Mouse (Mus musculus) heart, adult 9 months (tissue): ENCODE measurements at regions not wholly inside any gene's neighbourhood (a gene's known extent, or its start where the extent isn't known, plus 50 kb on each side); places are given as distances from the start of the nearest gene placed in this dataset.

ENCODE experiments used
- DNase-seq, 2 experiments: peaks; one replicate each; pipeline ENCODE4 v3.0.0; 2022; ENCODE audit warnings: low spot score in 2 of 2

DNA sequence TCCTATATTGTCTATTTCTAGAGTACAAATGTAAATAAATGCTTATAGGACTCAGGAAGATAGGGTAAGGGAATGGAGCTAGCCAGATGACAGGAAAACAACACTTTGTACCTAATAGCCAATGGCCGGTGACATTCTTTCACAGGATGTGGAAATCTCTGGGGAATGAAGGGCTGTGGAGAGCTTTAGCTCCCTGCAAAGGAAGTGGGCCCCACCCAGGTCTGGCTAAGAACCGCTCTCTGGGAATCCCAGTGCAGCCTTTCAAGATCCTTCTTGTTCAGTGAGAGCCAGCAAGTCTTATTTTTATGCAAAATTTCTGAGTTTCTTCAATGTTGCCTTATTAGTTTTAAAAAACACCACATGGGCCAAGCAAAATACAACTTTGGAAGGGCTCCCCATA lies 54.7 kb upstream of the Pappa2 start:
- DNase-seq = peak; percentile 86 to 91

DNA sequence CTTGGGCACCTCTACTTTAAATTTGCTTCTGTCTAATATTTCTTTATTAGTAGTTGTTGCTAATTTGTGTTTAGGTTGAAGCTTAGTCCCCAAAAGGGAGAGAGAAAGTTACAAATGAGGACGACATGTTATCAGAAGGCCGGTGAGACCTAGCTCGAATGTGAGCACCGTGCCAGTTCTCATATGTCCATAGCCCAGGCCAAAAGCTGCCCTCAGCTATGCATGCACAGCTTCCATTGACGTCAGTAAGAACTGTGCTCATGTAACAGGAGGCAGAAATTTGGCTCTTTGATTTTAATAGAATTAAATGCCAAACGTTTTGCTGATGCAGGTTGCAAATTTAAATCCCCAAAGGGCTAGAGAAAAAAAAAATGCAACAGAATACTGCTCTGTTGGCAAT lies 56.1 kb upstream of the Pappa2 start:
- peak in 1 of 2 experiments; percentile 6 for DNase-seq

DNA sequence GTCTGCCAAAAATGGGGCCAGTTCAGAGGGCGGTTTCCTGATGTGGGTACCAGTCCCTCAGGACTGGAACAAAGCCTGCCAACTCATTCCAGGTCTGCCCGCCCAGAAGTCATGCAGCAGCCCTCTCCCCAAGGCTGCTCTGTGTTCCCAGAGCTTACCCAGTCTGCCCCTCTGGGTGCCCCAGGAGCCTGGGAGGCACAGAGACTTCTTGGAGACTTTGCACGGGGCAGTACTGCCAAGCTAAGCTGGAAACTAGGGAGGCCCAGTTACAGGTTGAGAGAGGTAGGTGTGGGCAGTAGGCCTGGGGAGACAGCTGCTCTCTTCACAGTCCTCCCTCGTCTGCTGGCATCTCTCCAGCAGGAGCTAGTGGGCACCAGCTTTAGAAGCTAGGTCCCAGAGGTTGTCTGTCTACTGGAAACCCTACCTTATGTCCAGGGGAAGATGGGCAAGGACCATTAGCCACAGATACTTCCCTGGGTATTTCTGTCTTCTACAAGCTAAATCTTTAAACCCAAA lies 65.6 kb upstream of the Pappa2 start:
- no peak for DNase-seq

DNA sequence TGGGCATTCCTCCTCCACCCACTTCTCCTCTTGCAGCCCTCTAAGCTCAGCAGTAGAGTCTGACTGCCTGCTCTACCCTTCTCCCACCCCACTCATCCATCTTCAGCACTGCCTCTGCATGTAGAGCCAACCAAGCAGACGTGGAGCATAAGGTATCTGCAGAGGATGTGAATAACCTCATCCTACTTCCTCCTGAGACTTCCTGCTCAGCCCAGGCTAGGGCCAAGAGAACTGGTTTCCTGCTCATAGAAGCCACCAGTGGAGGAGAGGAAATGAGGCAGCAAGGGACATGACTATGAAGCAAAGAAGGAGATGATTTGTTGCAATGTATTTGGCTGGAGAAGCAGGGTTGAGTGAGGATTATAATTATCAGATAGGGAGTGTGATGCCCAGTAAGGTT lies 84.7 kb upstream of the Pappa2 start:
- DNase-seq = peak; percentile 12 to 45

DNA sequence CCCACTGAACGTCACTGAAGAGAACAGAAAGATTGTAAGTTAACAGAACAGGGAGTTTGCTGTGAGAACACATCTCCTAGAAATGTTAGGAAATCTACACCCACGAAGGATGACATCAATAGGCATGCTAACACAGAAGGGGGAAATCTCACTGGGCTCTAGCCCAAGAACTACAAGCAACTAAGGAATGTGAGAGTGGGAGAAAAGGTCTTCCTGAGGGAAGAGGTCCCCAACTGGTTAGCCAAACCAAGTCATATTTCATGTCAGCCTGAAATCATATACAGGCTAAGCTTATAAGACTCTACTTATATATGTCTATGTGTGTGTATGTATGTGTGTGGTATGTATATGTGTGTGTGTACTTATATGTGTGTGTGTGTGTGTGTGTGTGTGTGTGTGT lies 118.9 kb upstream of the Pappa2 start:
- no peak for DNase-seq

DNA sequence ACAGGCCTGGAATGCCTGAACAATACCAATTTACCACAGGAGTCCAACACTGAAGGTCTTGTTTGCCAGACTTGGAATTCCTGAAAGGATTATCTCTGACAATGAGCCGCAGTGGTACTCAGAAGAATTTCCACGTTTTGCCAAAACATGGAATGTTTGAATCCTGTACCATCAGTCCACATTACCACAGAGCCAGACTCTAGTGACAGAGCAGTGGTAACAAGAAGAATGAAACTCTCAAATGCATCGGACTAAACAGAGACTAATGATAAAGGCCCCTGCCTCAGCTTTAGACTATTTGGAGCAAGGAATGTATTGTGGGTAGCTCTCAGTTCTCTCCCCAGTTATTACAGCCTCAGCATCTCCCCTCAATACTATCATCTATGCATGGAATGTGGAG lies 109.9 kb upstream of the Cop1 start:
- no peak for DNase-seq

DNA sequence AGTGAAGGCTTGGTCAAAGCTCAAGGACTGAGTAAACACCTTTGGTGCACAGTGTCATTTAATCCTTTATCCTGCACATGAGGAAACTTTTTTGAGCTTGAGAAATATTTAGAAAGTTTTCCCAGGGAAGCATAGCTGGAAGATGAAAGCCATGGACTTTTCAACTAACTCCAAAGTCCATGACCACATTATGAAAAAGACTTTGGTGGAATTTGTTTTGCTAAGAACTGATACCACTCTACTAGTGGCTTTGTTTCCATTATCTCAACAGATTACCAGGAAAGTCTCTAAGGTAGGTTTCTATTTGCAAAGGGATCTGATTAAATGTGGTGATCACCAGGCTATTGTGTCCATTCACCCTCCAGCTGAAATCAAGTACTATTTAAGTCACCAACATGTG lies 107.2 kb upstream of the Cop1 start:
- DNase-seq = no peak

DNA sequence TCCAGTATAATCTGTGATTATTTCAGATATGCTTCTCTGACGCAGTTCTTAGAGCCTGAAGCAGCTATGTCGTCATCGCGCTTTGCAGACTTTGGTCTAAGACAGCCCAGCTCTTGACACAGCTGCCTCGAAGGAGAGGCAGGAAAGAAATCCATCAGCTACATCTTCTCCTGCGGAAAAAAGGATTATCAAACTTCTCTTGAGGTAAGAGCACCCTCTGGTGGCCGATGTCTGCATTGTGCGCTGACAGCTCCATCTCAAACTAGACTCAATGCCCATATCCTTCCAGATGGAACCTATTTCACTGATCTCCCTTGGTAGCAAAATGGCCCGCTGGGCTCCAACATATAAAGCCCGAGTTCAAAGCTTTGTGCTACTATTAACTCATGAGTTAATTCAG lies 96.8 kb upstream of the Cop1 start:
- DNase-seq = peak; percentile 20 to 55

DNA sequence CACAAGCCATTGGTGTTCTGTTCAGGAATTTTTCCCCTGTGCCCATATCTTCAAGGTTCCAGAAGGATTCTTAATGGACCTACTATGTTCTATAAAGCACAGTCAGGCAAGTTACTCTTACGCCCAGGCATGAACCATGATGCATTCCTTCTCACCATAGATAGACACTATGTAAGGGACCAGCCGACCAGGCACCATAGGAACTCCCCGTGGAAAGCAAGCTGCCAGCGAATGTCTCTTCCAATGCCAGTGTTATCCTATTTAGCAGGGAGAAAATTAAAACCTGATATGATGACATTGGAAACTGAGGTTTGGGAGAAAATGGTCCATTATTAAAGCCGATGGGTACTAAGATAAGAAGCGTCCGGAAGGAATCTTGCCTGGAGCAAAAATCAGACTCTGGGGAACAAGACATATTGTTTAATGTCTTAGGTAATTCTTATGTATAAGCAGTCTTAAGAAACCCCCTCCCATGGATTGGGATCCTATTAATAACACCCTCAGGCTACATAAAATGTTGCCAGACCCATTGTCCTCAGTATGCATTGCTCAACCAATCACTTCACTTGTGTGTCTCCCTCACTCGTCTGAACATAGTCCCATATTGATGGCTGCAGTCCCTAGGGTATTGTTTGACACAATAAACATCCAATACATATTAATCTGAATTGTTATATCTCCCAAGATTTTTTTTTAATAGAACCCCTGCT lies 84.2 kb upstream of the Cop1 start:
- DNase-seq = no peak

DNA sequence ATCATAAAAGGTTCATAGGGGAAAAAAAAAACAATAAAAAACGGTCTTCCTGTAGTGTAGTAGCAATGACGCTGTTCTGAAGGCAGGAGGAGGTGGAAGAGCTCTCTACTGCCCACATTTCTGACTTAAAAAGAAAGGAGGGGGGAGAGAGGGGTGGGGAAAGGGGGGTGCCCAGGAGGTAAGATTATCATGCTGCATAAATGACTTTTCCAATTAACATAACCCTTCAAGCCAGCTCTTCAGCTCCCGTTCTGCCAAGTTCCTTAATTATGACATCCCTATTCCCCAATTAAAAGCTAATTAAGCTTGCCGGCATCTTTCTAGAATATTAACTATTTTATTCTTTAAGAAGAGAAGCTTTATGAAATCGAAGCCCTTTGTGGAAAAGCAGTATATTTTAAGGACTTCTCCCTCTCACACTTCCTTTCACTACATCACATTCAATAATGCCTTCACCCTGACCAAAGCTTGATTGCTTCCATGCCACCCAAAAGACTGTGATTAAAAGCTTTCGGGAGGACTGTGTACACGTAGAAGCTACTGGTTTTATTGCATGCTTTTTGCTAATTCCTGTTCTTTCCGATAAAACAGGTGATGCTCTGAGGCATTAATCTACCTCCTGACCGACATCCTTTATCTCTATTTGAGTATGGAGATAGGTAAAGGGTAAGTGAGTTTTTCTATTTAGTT lies 83.5 kb upstream of the Cop1 start:
- no peak for DNase-seq

DNA sequence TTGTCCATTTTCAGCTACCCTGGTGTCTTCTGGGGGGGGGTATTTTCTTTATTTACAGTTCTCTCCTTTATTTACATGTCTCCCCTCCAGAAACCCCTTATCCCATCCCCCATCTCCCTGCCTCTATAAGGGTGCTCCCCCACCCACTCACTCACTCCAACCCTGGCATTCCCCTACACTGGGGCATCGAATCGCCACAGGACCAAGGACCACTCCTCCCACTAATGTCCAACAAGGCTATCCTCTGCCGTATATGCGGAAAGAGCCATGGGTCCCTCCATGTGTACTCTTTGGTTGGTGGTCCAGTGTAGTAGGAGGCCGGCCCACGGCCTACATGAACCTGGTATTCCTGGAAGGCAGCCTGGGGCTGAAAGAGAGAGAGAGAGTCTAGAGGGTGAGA lies 82.9 kb upstream of the Cop1 start:
- DNase-seq = no peak

DNA sequence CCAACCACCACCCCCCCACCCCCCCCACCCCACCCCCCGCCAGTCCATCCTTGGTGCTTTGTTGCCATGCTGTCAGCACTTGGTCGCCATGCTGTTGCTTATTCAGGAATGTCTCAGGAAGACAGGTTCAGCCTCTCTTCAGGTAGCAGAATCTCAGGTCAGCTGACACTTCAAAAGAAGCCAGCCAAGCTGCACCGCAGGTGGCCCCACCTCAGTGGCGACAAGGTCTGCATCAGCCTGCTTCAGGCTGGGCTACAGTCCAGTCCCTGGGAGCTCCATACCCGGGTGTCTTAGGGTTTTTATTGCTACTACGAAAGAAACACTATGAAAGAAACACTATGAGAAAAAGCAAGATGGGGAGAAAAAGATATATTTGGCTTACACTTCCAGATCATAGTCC lies 82.4 kb upstream of the Cop1 start:
- no peak for DNase-seq

DNA sequence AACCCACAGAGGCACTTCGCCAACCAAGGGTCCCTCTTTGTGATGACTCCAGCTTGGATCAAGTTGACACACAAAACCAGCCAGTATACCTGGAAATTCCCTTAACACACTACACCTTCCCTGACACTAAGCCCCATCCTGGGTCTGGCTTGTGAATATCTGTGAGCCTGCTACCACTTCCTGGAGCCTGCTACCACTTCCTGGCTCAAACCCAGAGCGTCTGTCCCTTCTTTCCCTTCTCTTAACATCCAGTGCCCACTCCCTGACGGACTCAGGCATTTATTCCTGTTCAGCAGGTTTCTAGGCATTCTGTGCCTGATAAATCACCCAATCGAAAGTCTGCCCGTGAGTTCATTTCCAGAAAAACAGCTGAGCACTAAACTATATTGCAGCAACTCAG lies 81.8 kb upstream of the Cop1 start:
- no peak for DNase-seq

DNA sequence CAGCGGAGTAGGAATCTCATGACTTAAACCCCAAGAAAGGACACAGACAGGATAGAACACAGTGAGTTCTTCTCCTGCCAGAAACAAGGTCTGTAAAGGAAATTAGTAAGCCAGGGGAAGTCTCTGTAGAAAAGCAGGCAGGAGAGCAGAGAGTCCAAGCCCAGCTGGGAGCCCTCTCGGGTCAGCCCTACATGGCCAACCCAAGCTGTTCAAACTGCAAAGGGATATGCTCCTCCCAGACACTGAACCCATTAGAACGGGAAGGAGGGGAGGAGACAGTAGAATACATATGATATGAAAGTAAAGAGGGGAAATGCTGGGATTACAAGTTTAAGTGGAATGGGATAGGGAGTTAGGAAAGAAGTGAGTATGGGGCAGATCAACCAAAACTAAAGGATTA lies 75.7 kb upstream of the Cop1 start:
- peak in 1 of 2 experiments; percentile 20 for DNase-seq

DNA sequence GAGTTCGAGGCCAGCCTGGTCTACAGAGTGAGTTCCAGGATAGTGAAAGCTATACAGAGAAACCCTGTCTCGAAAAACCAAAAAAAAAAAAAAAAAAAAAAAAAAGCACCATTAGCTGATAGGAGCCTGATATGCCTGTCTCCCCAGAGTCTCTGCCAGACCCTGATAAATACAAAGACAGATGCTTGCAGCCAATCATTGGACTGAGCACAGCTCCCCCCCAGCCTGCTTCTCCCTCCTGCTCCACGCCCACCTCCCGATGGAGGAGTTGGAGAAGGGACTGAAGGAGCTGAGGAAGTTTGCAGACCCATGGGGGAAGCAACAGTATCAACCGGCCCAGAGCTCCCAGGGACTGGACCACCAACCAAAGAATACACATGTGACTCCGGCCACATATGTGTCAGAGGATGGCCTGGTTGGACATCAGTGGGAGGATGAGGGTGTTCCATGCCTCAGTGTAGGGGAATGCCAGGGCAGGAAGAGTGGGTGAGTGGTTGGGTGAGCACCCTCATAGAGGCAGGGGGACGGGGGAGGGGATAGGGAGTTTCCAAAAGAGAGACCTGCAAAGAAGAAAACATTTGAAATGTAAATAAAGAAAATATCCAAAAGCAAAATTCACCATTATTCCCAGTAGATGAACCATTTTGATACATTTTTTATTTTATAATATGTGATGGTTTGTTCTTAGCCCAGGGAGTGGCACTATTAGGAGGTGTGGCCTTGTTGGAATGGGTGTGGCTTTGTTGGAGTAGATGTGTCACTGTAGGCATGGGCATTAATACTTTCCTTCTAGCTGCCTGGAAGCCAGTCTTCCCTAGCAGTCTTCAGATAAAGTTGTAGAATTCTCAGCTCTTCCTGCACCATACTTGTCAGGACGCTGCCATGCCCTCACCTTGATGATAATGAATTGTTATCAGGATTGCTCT lies 71.8 kb upstream of the Cop1 start:
- no peak for DNase-seq

DNA sequence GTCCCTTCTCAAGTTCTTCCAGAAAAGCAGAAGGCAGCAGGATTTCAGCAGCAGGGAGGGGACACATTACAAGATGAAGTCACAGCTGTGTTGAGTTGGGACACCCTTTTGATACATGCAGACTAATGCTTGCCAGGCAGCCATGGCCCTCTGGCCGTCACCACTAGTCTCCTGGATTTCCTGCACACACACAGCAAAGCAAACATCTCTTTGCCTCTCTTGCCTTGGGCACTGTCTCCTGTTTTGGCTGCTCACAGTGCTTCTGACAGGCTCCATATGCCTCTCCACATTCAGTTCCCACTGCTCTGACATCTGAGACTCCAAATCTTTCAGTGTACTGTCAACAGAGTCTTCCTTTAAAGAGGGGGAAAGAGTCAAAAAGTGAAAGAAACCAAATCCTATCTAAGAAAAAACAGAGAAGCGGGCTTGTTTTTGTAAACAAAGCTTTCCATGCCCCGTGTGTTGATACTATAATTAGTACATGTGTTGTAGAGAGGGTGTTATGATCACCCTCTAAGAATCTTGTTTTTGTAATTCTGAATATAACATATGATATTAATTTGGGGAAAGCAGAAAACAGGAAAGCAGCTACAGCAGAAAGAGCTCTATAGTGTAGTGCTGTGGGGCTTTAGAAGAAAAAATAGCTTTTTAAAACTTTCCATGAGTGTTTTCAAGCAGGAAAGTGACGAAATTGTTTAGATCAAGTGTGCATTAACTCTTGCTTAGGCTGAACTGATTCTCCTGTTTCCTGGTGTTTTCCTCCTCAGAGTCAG lies 68.8 kb upstream of the Cop1 start:
- DNase-seq = peak; percentile 68 to 71

DNA sequence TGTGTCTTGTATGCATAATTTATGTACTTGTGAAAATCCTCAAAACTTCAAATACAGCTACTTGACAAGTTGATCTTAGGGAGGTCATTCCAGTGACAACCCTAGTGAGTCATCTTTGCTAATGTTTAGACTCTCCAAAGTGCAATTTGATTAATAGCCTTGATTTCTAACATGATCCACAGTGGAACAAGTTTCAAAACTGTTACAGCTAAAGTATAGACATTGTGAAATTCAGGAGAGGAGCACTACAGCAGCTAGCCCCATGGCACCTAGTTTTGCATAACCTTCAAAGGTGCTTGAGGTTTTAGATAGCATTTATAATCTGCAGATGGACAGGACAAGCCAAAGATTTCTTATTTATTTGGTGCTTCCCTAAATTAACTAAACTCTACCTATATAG lies 50.1 kb upstream of the Cop1 start:
- no peak for DNase-seq
